18 mouse cellular contexts compared by ENCODE assay signal in genomic region chr1:35836552-35836951, GRCm38 (mm10).
"Had no signal": no experiment of that assay in that cellular context is flagged by ENCODE, and none has a peak within 500 bp of the region (broad histone marks: within the 10 kb centered on the region; RNA-seq: fewer than 3 reads in every experiment).

No protein-coding gene starts in this region.

- H3K4me3 ChIP-seq: midbrain, embryonic 10.5 days; midbrain, embryonic 13.5 days; myocyte; neural tube, embryonic 13.5 days; neural tube, embryonic 15.5 days had no signal

- H3K27me3 ChIP-seq: midbrain, embryonic 13.5 days; neural tube, embryonic 13.5 days; neural tube, embryonic 15.5 days had no signal

- H3K36me3 ChIP-seq: midbrain, embryonic 10.5 days; midbrain, embryonic 13.5 days; neural tube, embryonic 13.5 days; neural tube, embryonic 15.5 days had no signal

- H3K4me2 ChIP-seq: lung, embryonic 14.5 days; midbrain, embryonic 13.5 days; neural tube, embryonic 13.5 days; neural tube, embryonic 15.5 days had no signal

- H3K9ac ChIP-seq: lung, embryonic 14.5 days; midbrain, embryonic 13.5 days; neural tube, embryonic 13.5 days; neural tube, embryonic 15.5 days had no signal

- H3K27ac ChIP-seq: midbrain, embryonic 10.5 days; midbrain, embryonic 13.5 days; neural tube, embryonic 13.5 days; neural tube, embryonic 15.5 days had no signal

- H3K9me3 ChIP-seq: midbrain, embryonic 13.5 days; neural tube, embryonic 13.5 days; neural tube, embryonic 15.5 days had no signal

- DNase-seq: lung, adult 18-20 months; lung, embryonic 14.5 days; lung, postnatal 10 days; lung, postnatal 4 days; retina, postnatal 1 day; right cerebral cortex, adult 18-20 months; right cerebral cortex, postnatal 25 days; right cerebral cortex, postnatal 4 days; spleen, adult 18-20 months; thymus, adult 18-20 months; thymus, postnatal 14 days; thymus, postnatal 36 days had no signal

- H3K4me1 ChIP-seq: midbrain, embryonic 13.5 days; neural tube, embryonic 13.5 days; neural tube, embryonic 15.5 days had no signal

- ATAC-seq: midbrain, embryonic 13.5 days; midbrain, embryonic 16.5 days had no signal
